Mouse (Mus musculus): ENCODE measurements around the gene Epop. TPM values are rescaled to one million over a fixed set of nuclear protein-coding genes. Genes with fewer than 3 reads are reported as not detected.
"Not testable (repeated sequence)": the region's sequence is repeated elsewhere in the genome, so short reads cannot be mapped to it uniquely, and the experiment has no call there.

The Epop gene
- polyA plus RNA-seq, 1 experiment from 2014 or later: 1.5 TPM

DNA sequence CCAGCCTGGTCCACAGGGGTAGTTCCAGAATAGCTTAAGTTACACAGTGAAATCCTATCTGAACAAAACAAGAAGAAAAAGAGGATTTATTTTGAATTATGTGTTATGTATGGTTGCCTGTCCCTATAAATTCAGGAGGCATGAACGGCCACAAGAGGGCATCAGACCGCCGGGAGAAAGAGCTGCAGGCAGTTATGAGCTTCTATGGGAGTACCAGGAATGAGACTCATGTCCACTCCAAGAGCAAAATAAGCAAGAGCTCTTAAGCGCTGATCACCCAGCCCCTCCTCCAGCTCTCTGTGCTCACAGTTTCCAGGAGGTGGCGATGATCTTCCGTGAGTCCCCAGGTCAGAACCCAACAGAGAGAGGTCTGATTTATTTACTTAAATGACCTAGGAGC lies 15.3 kb upstream of the Epop start:
- Histone ChIP-seq H3K9ac (ENCODE audit: low read depth, low read length) (no peak overlapping the region), H3K27me3 (ENCODE audit: control insufficient read depth, insufficient read depth, low read length) (no peaks in the 10 kb centered on the region), H3K27ac (ENCODE audit: low read depth, low read length) (no peak overlapping the region), H3K36me3 (ENCODE audit: control insufficient read depth, insufficient read depth, low read length) (no peaks in the 10 kb centered on the region), H3K4me1 (ENCODE audit: control insufficient read depth, insufficient read depth, low read length) (no peaks in the 10 kb centered on the region), H3K9me3 (replicated peaks; ENCODE audit: control insufficient read depth, low read length) (no peaks in the 10 kb centered on the region), H3K4me3 (ENCODE audit: low read depth, low read length) (no peak overlapping the region), H3K4me2 (no peak overlapping the region)
- ATAC-seq (replicated peaks; ENCODE audit: insufficient number of reproducible peaks, low FRiP score, low TSS enrichment): no peak
- WGBS (ENCODE audit: insufficient replicate concordance): 2% methylated on average over 6 of the region's 6 CpGs

DNA sequence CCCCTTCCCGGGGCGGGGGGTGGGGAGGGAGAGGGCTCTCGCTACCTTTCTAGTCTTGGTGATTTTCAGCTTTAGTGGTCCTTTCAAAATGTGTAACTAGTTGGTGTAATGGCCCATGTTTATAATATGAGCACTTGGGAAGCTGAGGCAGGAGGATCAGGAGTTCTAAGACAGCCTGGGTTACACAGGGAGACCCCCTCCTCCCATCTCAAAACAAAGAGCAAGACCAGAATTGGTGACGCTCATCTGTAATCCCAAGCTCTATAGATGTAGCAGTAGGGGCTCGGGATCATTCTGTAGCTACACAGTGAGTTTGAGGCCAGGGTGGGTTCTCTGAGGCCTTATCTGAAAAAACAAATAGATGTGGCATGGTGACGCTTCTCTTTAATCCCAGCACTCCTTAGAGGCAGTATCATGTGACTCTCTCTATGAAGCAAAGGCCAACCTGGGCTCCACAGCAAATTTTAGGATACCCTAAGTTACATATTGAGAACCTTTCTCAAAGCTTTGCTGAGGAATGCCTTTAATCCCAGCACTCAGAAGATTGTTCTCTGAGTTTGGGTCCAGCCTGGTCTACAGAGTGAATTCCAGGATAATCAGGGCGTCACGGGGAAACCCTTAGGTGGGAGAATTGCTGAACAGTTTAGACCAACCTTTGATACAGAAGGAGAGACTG lies 14.0 kb upstream of the Epop start:
- H3K9ac ChIP-seq (ENCODE audit: low read depth, low read length): no peak overlapping the region
- H3K4me3 ChIP-seq (ENCODE audit: low read depth, low read length): no peak overlapping the region
- H3K27ac ChIP-seq (ENCODE audit: low read depth, low read length): no peak overlapping the region
- no peaks in the 10 kb centered on the region for H3K27me3 ChIP-seq (ENCODE audit: control insufficient read depth, insufficient read depth, low read length)
- H3K36me3 ChIP-seq (ENCODE audit: control insufficient read depth, insufficient read depth, low read length): no peaks in the 10 kb centered on the region
- ATAC-seq (replicated peaks; ENCODE audit: insufficient number of reproducible peaks, low FRiP score, low TSS enrichment): no peak
- no peak overlapping the region for H3K4me2 ChIP-seq
- WGBS (ENCODE audit: insufficient replicate concordance): 62% methylated on average over 8 of the region's 8 CpGs
- H3K9me3 ChIP-seq (replicated peaks; ENCODE audit: control insufficient read depth, low read length): no peaks in the 10 kb centered on the region
- no peaks in the 10 kb centered on the region for H3K4me1 ChIP-seq (ENCODE audit: control insufficient read depth, insufficient read depth, low read length)

DNA sequence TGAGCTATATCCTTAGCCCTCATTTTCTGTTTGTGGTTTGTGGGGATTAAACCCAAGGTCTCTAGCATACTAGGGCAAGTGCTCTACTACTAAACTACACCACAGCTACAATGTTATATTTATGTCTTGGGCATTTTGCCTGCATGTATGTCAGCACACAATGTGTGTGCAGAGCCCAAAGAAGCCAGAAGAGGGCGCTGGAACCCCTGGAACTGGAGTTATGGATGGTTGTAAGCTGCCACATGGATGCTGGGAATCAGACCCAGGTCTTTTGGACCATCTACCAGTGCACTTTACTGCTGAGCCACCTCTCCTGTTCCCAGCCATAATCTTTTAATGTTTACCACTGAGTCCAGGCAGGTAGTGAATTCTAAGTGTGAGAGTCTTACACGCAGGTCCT lies 13.2 kb upstream of the Epop start:
- Histone ChIP-seq H3K4me3 (ENCODE audit: low read depth, low read length) (no peak overlapping the region), H3K9ac (ENCODE audit: low read depth, low read length) (no peak overlapping the region), H3K27ac (ENCODE audit: low read depth, low read length) (no peak overlapping the region), H3K4me2 (no peak overlapping the region), H3K36me3 (ENCODE audit: control insufficient read depth, insufficient read depth, low read length) (no peaks in the 10 kb centered on the region), H3K9me3 (replicated peaks; ENCODE audit: control insufficient read depth, low read length) (no peaks in the 10 kb centered on the region), H3K27me3 (ENCODE audit: control insufficient read depth, insufficient read depth, low read length) (no peaks in the 10 kb centered on the region), H3K4me1 (ENCODE audit: control insufficient read depth, insufficient read depth, low read length) (no peaks in the 10 kb centered on the region)
- ATAC-seq (replicated peaks; ENCODE audit: insufficient number of reproducible peaks, low FRiP score, low TSS enrichment): no peak
- 37% methylated on average over 2 of the region's 2 CpGs for WGBS (ENCODE audit: insufficient replicate concordance)

DNA sequence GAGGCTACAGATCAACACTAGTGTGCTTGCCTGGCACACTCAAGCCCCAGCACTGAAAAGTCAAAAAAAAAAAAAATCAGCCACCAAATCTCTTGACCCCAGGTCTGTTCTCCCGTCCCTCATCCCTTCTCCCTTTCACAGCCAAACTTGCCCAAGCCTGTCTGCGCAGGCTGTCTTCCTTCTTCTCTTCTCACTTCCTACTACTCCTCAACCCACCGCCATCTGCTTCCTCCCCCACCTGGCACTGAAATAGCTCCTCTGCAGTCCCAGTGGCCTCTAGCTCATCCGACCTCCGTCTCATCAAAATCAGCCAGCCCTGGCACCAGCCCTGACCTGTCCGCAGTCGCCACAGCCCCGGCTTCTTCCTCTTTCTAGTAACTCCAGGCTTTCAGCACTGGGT lies 12.2 kb upstream of the Epop start:
- Histone ChIP-seq H3K9ac (ENCODE audit: low read depth, low read length) (no peak overlapping the region), H3K27me3 (ENCODE audit: control insufficient read depth, insufficient read depth, low read length) (no peaks in the 10 kb centered on the region), H3K9me3 (replicated peaks; ENCODE audit: control insufficient read depth, low read length) (no peaks in the 10 kb centered on the region), H3K4me2 (no peak overlapping the region), H3K4me3 (ENCODE audit: low read depth, low read length) (no peak overlapping the region), H3K36me3 (ENCODE audit: control insufficient read depth, insufficient read depth, low read length) (no peaks in the 10 kb centered on the region), H3K27ac (ENCODE audit: low read depth, low read length) (no peak overlapping the region), H3K4me1 (ENCODE audit: control insufficient read depth, insufficient read depth, low read length) (no peaks in the 10 kb centered on the region)
- no peak for ATAC-seq (replicated peaks; ENCODE audit: insufficient number of reproducible peaks, low FRiP score, low TSS enrichment)
- 48% methylated on average over 8 of the region's 8 CpGs for WGBS (ENCODE audit: insufficient replicate concordance)

DNA sequence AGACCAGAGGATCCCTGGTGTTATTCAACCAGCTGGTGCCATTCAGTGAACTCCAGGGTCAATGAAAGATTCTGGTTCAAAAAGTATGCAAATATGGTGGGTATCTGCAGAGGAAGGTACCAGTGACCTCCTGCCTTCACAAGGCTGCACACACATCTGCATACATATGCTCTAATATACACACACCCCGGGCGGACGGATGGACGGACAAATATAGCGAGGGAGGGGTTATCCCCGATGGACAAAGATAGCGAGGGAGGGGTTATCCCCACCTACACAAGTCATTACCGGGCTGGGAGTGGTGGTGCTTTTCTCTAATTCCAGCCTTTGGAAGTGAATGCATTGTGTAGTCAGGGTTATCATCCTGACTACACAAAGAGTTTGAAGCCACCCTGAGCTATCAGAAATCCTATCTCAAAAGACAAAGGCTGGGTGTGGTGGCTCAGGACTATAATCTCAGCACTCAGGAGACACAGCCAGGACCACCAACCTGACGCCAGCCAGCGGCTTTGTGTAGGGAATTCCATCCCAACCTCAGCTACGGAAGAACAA lies 6.0 kb upstream of the Epop start:
- H3K4me2 ChIP-seq: no peak overlapping the region
- H3K27me3 ChIP-seq (ENCODE audit: control insufficient read depth, insufficient read depth, low read length): peaks cover 13% of the 10 kb centered on the region
- H3K4me1 ChIP-seq (ENCODE audit: control insufficient read depth, insufficient read depth, low read length): no peaks in the 10 kb centered on the region
- H3K9me3 ChIP-seq (replicated peaks; ENCODE audit: control insufficient read depth, low read length): no peaks in the 10 kb centered on the region
- H3K9ac ChIP-seq (ENCODE audit: low read depth, low read length): no peak overlapping the region
- no peak for ATAC-seq (replicated peaks; ENCODE audit: insufficient number of reproducible peaks, low FRiP score, low TSS enrichment)
- no peak overlapping the region for H3K27ac ChIP-seq (ENCODE audit: low read depth, low read length)
- H3K36me3 ChIP-seq (ENCODE audit: control insufficient read depth, insufficient read depth, low read length): no peaks in the 10 kb centered on the region
- WGBS (ENCODE audit: insufficient replicate concordance): 70% methylated on average over 11 of the region's 11 CpGs
- H3K4me3 ChIP-seq (ENCODE audit: low read depth, low read length): no peak overlapping the region

DNA sequence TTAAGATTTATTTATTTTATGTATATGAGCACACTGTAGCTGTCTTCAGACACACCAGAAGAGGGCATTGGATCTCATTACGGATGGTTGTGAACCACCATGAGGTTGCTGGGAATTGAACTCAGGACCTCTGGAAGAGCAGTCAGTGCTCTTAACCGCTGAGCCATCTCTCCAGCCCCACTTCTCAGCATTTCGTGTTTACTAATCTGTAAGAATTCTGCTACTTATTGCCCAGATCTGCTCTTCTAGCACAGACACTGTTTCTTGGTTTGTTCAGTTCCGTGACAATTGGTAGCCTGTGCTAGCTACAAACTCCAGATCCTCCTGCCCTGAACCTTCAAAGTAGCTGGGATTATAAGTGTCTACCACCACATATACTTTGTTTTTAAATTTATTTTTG lies 2.9 kb upstream of the Epop start:
- H3K36me3 ChIP-seq (ENCODE audit: control insufficient read depth, insufficient read depth, low read length); H3K4me3 ChIP-seq (ENCODE audit: low read depth, low read length); H3K4me1 ChIP-seq (ENCODE audit: control insufficient read depth, insufficient read depth, low read length); H3K4me2 ChIP-seq; H3K27ac ChIP-seq (ENCODE audit: low read depth, low read length); ATAC-seq (replicated peaks; ENCODE audit: insufficient number of reproducible peaks, low FRiP score, low TSS enrichment); H3K9me3 ChIP-seq (replicated peaks; ENCODE audit: control insufficient read depth, low read length); H3K9ac ChIP-seq (ENCODE audit: low read depth, low read length): not testable (repeated sequence)
- 79% methylated on average over 4 of the region's 4 CpGs for WGBS (ENCODE audit: insufficient replicate concordance)
- peaks cover 41% of the 10 kb centered on the region for H3K27me3 ChIP-seq (ENCODE audit: control insufficient read depth, insufficient read depth, low read length)

DNA sequence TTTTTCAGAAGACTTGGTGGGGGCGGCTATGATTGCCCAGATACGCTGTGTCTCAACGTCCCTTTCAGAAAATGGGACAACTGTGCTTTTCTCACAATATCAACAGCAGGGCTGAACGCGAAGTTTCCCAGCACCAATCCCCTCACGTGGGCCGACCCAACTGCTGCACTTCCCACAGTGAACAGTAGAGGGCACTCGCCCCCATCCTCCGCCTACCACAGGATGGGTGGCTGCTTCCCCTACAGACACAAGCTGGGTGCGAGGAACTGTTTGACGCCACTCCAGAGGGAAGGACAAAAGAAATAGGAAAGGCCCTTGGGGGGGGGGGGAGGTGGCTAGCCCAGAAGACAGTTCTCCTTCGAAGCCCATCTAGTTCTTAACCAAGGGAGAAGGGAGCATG lies 2.4 kb upstream of the Epop start:
- H3K4me1 ChIP-seq (ENCODE audit: control insufficient read depth, insufficient read depth, low read length): peaks cover 9% of the 10 kb centered on the region; the same call in 1 of the 2 replicates
- H3K4me2 ChIP-seq: no peak overlapping the region
- H3K4me3 ChIP-seq (ENCODE audit: low read depth, low read length): no peak overlapping the region
- no peak overlapping the region for H3K9ac ChIP-seq (ENCODE audit: low read depth, low read length)
- ATAC-seq (replicated peaks; ENCODE audit: insufficient number of reproducible peaks, low FRiP score, low TSS enrichment): no peak
- peaks cover 46% of the 10 kb centered on the region for H3K27me3 ChIP-seq (ENCODE audit: control insufficient read depth, insufficient read depth, low read length)
- H3K36me3 ChIP-seq (ENCODE audit: control insufficient read depth, insufficient read depth, low read length): no peaks in the 10 kb centered on the region
- no peak overlapping the region for H3K27ac ChIP-seq (ENCODE audit: low read depth, low read length)
- 4% methylated on average over 12 of the region's 12 CpGs for WGBS (ENCODE audit: insufficient replicate concordance)
- no peaks in the 10 kb centered on the region for H3K9me3 ChIP-seq (replicated peaks; ENCODE audit: control insufficient read depth, low read length)

DNA sequence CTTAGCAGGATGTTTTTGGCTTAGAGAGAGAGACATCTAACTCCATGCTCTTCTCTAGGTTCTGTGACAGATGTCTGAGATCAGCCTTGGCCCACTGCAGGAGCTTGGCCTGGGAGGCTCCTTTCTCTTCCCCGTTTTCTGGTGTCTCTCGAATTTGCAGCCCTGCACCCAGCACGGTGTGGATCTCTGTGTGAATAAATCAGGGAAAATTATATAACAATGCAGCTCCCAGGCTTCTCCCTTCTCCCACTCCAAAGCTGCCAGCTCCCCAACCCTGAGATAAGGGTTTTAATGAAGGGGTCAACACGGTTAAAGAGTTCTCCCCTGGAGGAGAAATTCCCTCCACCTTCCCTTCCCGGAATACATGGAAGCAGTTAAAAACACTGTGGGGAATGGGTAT lies 2.0 kb upstream of the Epop start:
- H3K36me3 ChIP-seq (ENCODE audit: control insufficient read depth, insufficient read depth, low read length): no peaks in the 10 kb centered on the region
- WGBS (ENCODE audit: insufficient replicate concordance): 12% methylated on average over 5 of the region's 5 CpGs

DNA sequence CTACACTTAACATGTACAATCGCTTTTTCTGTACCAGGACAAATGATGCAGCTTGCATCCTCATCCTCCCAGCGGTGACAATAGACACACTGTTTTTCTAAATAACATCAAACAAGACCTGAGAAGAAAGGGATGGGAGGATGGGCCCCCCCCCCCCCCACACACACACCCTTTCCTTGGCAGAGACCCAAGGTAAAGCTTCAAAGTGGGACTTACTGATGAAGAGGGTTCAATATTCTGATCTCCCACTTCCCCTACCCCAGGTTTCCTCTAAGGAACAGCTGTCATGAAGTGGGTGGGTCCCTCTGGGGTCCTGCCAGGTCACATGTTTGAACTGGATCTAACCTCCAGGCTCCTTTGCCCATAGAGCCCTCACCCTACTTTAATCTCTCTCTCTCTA lies 1.5 kb upstream of the Epop start:
- Histone ChIP-seq H3K4me3 (ENCODE audit: low read depth, low read length) (no peak overlapping the region), H3K4me1 (ENCODE audit: control insufficient read depth, insufficient read depth, low read length) (peaks cover 9% of the 10 kb centered on the region; the same call in 1 of the 2 replicates), H3K9ac (ENCODE audit: low read depth, low read length) (no peak overlapping the region), H3K27me3 (ENCODE audit: control insufficient read depth, insufficient read depth, low read length) (peaks cover 54% of the 10 kb centered on the region), H3K9me3 (replicated peaks; ENCODE audit: control insufficient read depth, low read length) (no peaks in the 10 kb centered on the region), H3K4me2 (no peak overlapping the region), H3K27ac (ENCODE audit: low read depth, low read length) (no peak overlapping the region), H3K36me3 (ENCODE audit: control insufficient read depth, insufficient read depth, low read length) (no peaks in the 10 kb centered on the region)
- no peak for ATAC-seq (replicated peaks; ENCODE audit: insufficient number of reproducible peaks, low FRiP score, low TSS enrichment)
- WGBS (ENCODE audit: insufficient replicate concordance): 37% methylated on average over 2 of the region's 2 CpGs

More for the DNA sequence above, 2.0 kb upstream of the Epop start:
- H3K9ac ChIP-seq (ENCODE audit: low read depth, low read length): no peak overlapping the region
- peaks cover 9% of the 10 kb centered on the region; the same call in 1 of the 2 replicates for H3K4me1 ChIP-seq (ENCODE audit: control insufficient read depth, insufficient read depth, low read length)
- H3K4me2 ChIP-seq: no peak overlapping the region
- H3K27ac ChIP-seq (ENCODE audit: low read depth, low read length): no peak overlapping the region
- no peak for ATAC-seq (replicated peaks; ENCODE audit: insufficient number of reproducible peaks, low FRiP score, low TSS enrichment)
- H3K4me3 ChIP-seq (ENCODE audit: low read depth, low read length): no peak overlapping the region
- peaks cover 49% of the 10 kb centered on the region for H3K27me3 ChIP-seq (ENCODE audit: control insufficient read depth, insufficient read depth, low read length)
- no peaks in the 10 kb centered on the region for H3K9me3 ChIP-seq (replicated peaks; ENCODE audit: control insufficient read depth, low read length)

Data from heart, embryonic 11.5 days (tissue).